Mouse (Mus musculus): ENCODE results near the gene Asic2. TPM values are rescaled to one million over a fixed set of nuclear protein-coding genes. Genes with fewer than 3 reads are reported as not detected.

Asic2 gene
- polyA plus RNA-seq, 1 experiment from 2014 or later = 0.47 TPM

DNA sequence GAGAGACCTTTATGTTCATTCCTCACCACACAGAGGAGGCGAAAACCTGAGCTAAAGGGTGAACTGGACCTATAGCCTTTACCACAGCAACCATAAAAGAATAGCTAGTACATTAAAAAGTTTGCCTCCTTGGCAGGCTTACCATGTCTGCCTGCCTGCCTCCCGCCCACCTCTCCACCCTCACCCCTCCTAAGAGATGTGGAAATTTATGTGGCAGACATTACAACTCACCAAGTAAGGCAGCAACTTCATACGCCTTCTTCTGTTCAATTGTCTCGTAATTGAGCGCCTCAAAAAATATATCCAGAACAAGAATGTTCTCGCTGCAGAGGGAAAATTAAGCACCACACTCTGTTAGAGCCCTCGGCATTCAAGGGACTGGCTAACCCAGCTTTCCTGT is 1081.9 kb downstream of the Asic2 start:
- Histone ChIP-seq H3K36me3 (ENCODE audit: control insufficient read depth, insufficient read depth, low read length) (no peaks in the 10 kb centered on the region), H3K4me3 (ENCODE audit: low read depth, low read length) (no peak overlapping the region), H3K4me1 (replicated peaks; ENCODE audit: control insufficient read depth, insufficient read depth) (no peaks in the 10 kb centered on the region), H3K9me3 (ENCODE audit: control insufficient read depth, low read length) (no peaks in the 10 kb centered on the region), H3K9ac (ENCODE audit: low read length) (no peak overlapping the region), H3K27ac (replicated peaks) (no peak overlapping the region), H3K4me2 (replicated peaks; ENCODE audit: low read depth) (no peak overlapping the region), H3K27me3 (ENCODE audit: control insufficient read depth, insufficient read depth, low read length) (no peaks in the 10 kb centered on the region)
- ATAC-seq (ENCODE audit: low FRiP score, low TSS enrichment) (no peak), DNase-seq (ENCODE audit: low spot score) (no peak)
- WGBS = 72% methylated on average over 7 of the region's 7 CpGs
- no peak for TF ChIP-seq EP300 (optimal IDR thresholded peaks at IDR 0.05)
- no peak for TF ChIP-seq CTCF (IDR thresholded peaks at IDR 0.05; ENCODE audit: low read depth)

DNA sequence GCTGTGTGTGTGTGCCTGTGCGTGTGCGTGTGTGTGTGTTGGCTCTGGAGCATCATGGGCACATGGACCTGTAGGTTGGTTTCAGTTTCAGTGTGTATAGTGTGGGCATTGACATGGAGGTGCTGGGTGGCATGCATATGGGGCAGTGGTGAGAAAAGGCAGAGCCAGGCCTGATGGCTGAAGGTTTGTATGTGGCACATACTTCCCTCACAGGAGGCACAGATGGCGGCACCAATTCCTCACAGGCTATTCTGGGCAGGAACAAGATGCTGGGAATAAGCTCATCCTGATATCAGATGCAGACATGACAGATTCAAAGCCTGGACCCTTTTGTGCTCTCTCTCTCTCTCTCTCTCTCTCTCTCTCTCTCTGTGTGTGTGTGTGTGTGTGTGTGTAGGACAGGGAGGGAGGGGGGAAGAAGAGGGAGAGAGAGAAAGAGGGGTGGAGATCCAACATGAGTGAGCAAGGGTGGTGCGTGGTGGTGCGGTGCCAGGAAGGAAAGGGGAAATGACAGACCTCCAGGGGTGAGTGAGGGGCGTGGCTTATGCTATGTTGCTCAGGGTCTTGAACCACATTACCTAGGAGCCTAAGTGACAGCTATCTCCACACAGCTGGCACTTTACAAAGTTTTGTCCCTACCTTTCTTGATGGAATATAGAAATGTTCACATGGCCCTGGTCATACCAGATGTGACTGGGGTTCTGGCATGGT is 1083.6 kb downstream of the Asic2 start:
- WGBS = 82% methylated on average over 6 of the region's 6 CpGs
- ATAC-seq (ENCODE audit: low FRiP score, low TSS enrichment) (no peak), DNase-seq (ENCODE audit: low spot score) (no peak)
- no peak overlapping the region for H3K9ac ChIP-seq (ENCODE audit: low read length)
- TF ChIP-seq CTCF (IDR thresholded peaks at IDR 0.05; ENCODE audit: low read depth) = no peak
- no peak for TF ChIP-seq EP300 (optimal IDR thresholded peaks at IDR 0.05)
- no peaks in the 10 kb centered on the region for H3K4me1 ChIP-seq (replicated peaks; ENCODE audit: control insufficient read depth, insufficient read depth)
- no peaks in the 10 kb centered on the region for H3K27me3 ChIP-seq (ENCODE audit: control insufficient read depth, insufficient read depth, low read length)
- no peak overlapping the region for H3K27ac ChIP-seq (replicated peaks)
- H3K4me3 ChIP-seq (ENCODE audit: low read depth, low read length) = no peak overlapping the region
- H3K4me2 ChIP-seq (replicated peaks; ENCODE audit: low read depth) = no peak overlapping the region
- H3K36me3 ChIP-seq (ENCODE audit: control insufficient read depth, insufficient read depth, low read length) = no peaks in the 10 kb centered on the region
- no peaks in the 10 kb centered on the region for H3K9me3 ChIP-seq (ENCODE audit: control insufficient read depth, low read length)

DNA sequence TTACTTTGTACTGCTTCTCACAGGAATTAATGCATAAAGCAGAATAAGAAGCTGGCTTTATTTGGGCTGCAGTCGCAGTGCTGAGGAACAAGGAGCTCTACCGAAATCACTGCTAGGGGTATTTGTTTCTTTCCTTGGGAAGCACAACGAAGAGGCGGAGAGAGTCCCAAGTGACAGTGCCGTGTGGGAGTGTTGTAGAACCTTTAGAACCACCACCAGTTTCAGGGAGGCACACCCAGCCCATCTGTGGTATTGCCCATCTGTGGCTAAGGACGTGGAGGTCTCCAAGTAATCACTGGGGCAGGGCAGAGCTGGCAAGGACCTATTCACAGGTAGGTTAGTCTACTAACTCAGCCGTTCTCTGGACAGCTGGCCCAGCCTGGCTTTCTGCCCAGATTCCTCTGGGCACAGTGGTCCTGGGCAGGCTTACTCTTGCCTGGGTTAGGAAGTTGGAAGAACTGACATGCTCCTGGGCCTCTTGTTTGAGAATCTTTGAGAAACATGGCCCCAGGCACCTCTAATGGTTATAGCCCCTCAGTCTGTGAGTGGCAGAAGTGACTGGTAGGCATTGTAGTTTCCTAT is 1085.9 kb downstream of the Asic2 start:
- Histone ChIP-seq H3K9me3 (ENCODE audit: control insufficient read depth, low read length) (no peaks in the 10 kb centered on the region), H3K4me1 (replicated peaks; ENCODE audit: control insufficient read depth, insufficient read depth) (no peaks in the 10 kb centered on the region), H3K27me3 (ENCODE audit: control insufficient read depth, insufficient read depth, low read length) (no peaks in the 10 kb centered on the region), H3K36me3 (ENCODE audit: control insufficient read depth, insufficient read depth, low read length) (no peaks in the 10 kb centered on the region), H3K9ac (ENCODE audit: low read length) (no peak overlapping the region), H3K27ac (replicated peaks) (no peak overlapping the region), H3K4me2 (replicated peaks; ENCODE audit: low read depth) (no peak overlapping the region), H3K4me3 (ENCODE audit: low read depth, low read length) (no peak overlapping the region)
- ATAC-seq (ENCODE audit: low FRiP score, low TSS enrichment) (no peak), DNase-seq (ENCODE audit: low spot score) (no peak)
- TF ChIP-seq CTCF (IDR thresholded peaks at IDR 0.05; ENCODE audit: low read depth) (no peak), EP300 (optimal IDR thresholded peaks at IDR 0.05) (no peak)
- 77% methylated on average over 7 of the region's 7 CpGs for WGBS

DNA sequence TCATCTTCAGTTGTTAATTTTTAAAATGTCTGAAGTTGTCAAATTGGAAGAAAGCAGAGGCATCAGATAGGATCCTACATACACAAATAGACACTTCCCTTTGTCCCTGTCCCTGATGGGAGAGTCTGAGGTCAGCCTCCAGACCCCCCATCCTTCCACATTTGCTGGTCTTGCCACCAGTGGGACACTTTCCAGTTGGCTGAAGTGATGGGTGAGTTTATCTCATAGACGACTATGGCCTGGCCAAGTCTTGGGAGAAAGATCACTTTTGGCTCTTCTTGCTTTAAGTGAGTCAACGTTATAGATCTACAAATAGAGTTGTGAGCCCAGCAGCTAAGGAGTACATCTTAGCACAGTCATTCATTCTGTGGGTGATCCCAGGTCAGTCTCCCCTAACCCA is 1090.2 kb downstream of the Asic2 start:
- no peaks in the 10 kb centered on the region for H3K36me3 ChIP-seq (ENCODE audit: control insufficient read depth, insufficient read depth, low read length)
- H3K27ac ChIP-seq (replicated peaks) = no peak overlapping the region
- H3K4me2 ChIP-seq (replicated peaks; ENCODE audit: low read depth) = no peak overlapping the region
- H3K27me3 ChIP-seq (ENCODE audit: control insufficient read depth, insufficient read depth, low read length) = no peaks in the 10 kb centered on the region
- WGBS = 57% methylated on average over 2 of the region's 2 CpGs
- no peak overlapping the region for H3K9ac ChIP-seq (ENCODE audit: low read length)
- TF ChIP-seq EP300 (optimal IDR thresholded peaks at IDR 0.05) (no peak), CTCF (IDR thresholded peaks at IDR 0.05; ENCODE audit: low read depth) (no peak)
- no peak overlapping the region for H3K4me3 ChIP-seq (ENCODE audit: low read depth, low read length)
- H3K4me1 ChIP-seq (replicated peaks; ENCODE audit: control insufficient read depth, insufficient read depth) = no peaks in the 10 kb centered on the region
- no peaks in the 10 kb centered on the region for H3K9me3 ChIP-seq (ENCODE audit: control insufficient read depth, low read length)
- no peak for DNase-seq (ENCODE audit: low spot score)
- ATAC-seq (ENCODE audit: low FRiP score, low TSS enrichment) = no peak

DNA sequence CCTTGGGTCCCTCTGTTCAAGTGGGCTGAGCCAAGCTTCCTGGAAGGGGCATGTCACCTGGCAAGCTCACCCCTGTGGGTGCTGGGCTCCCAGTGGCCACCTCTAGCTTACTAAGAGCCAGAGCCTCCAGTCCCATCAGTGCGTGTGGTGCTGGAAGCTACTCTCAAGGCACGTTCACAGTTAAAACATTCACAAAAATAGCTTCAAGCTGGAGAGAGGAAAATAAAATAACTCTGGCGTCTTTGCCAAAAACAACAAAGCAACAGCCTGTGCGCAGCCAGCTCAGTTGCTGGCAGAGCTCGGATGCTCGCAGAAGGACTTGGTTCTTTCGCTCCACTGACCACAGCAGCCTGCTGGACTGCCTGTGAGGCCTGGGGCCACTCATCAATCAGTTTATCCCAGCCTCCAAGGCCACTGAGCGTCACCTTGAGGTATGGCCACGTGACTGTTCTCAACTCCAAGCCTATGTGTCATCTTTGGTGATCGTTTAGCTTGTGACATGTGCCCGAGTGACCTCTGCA is 1091.1 kb downstream of the Asic2 start:
- no peaks in the 10 kb centered on the region for H3K27me3 ChIP-seq (ENCODE audit: control insufficient read depth, insufficient read depth, low read length)
- no peak for ATAC-seq (ENCODE audit: low FRiP score, low TSS enrichment)
- no peak overlapping the region for H3K27ac ChIP-seq (replicated peaks)
- no peak for DNase-seq (ENCODE audit: low spot score)
- no peak overlapping the region for H3K4me2 ChIP-seq (replicated peaks; ENCODE audit: low read depth)
- no peak for TF ChIP-seq EP300 (optimal IDR thresholded peaks at IDR 0.05)
- TF ChIP-seq CTCF (IDR thresholded peaks at IDR 0.05; ENCODE audit: low read depth) = no peak
- WGBS = 51% methylated on average over 11 of the region's 11 CpGs
- H3K36me3 ChIP-seq (ENCODE audit: control insufficient read depth, insufficient read depth, low read length) = no peaks in the 10 kb centered on the region
- no peak overlapping the region for H3K4me3 ChIP-seq (ENCODE audit: low read depth, low read length)
- no peak overlapping the region for H3K9ac ChIP-seq (ENCODE audit: low read length)
- H3K9me3 ChIP-seq (ENCODE audit: control insufficient read depth, low read length) = no peaks in the 10 kb centered on the region
- no peaks in the 10 kb centered on the region for H3K4me1 ChIP-seq (replicated peaks; ENCODE audit: control insufficient read depth, insufficient read depth)

All from stomach, postnatal 0 days (tissue).